Comparison of ENCODE assay signal across 7 mouse cellular contexts in genomic region chr7:105818483-105818882, GRCm38 (mm10). TPM values are rescaled to one million over a fixed set of nuclear protein-coding genes. Genes with fewer than 3 reads are reported as not detected.
DNase-seq lines count a peak whose midpoint lies in the region; ATAC-seq and TF ChIP-seq lines count a peak whose summit lies in the region.

No protein-coding gene starts in this region.

- H3K36me3 ChIP-seq in kidney, embryonic 14.5 days (ENCODE audit: control insufficient read depth, insufficient read depth, low read length) = no peaks in the 10 kb centered on the region
- H3K36me3 ChIP-seq in CH12.LX (replicated peaks in 1 of 2; ENCODE audit: control insufficient read depth in 1 of 2, insufficient read depth in 1 of 2, low read length in 1 of 2) = no peaks in the 10 kb centered on the region

- no peak for TF ChIP-seq EP300 in CH12.LX (IDR thresholded peaks at IDR 0.05; ENCODE audit: low read length)

- WGBS in kidney, embryonic 14.5 days = 0% methylated on average over 1 of the region's 1 CpGs

- H3K27ac ChIP-seq in kidney, embryonic 14.5 days (ENCODE audit: low read depth, low read length) = no peak overlapping the region
- H3K27ac ChIP-seq in CH12.LX (ENCODE audit: insufficient read depth, low read depth) = no peak overlapping the region

- peak; percentile 39 to 75; a peak in 3 of 4 replicates for TF ChIP-seq CTCF in CH12.LX (conservative IDR thresholded peaks at IDR 0.05 in 1 of 2, IDR thresholded peaks at IDR 0.05 in 1 of 2; ENCODE audit: low read depth in 2 of 2, low read length in 2 of 2)

- no peak overlapping the region for H3K4me2 ChIP-seq in kidney, embryonic 14.5 days (replicated peaks; ENCODE audit: low read depth, low read length)
- H3K4me2 ChIP-seq in CH12.LX (ENCODE audit: insufficient read depth, low read depth, poor library complexity, severe bottlenecking) = no peak overlapping the region

- peak; percentile 46 for TF ChIP-seq RAD21 in CH12.LX (IDR thresholded peaks at IDR 0.05; ENCODE audit: low read depth, low read length)

- dilution Hi-C loops in CH12.LX (cut with MboI; ENCODE audit: extremely low pct_ligation_motif_present, extremely low pct_unique_long_range_greater_than_20kb, low sequenced_read_pairs) = no loop called here

- in situ Hi-C loops in CH12.LX (cut with MboI; ENCODE audit: low pct_ligation_motif_present, low pct_unique_long_range_greater_than_20kb, low sequenced_read_pairs) = no loop called here

- no peaks in the 10 kb centered on the region for H3K9me3 ChIP-seq in kidney, embryonic 14.5 days (ENCODE audit: control insufficient read depth, low read length)
- peaks cover 4% of the 10 kb centered on the region for H3K9me3 ChIP-seq in CH12.LX (replicated peaks; ENCODE audit: low read length)

- H3K4me3 ChIP-seq in kidney, embryonic 14.5 days (ENCODE audit: low read length) = no peak overlapping the region
- H3K4me3 ChIP-seq in CH12.LX (replicated peaks in 1 of 3; ENCODE audit: low read depth in 2 of 3, low read length in 2 of 3, poor library complexity in 1 of 3) = no peak overlapping the region

- no peaks in the 10 kb centered on the region; the same call in 1 of the 2 replicates for H3K27me3 ChIP-seq in kidney, embryonic 14.5 days (ENCODE audit: control insufficient read depth, insufficient read depth, low read length)
- H3K27me3 ChIP-seq in CH12.LX (replicated peaks) = no peaks in the 10 kb centered on the region

- no peaks in the 10 kb centered on the region for H3K4me1 ChIP-seq in kidney, embryonic 14.5 days (ENCODE audit: control insufficient read depth, insufficient read depth, low read length)
- no peaks in the 10 kb centered on the region for H3K4me1 ChIP-seq in CH12.LX (ENCODE audit: control insufficient read depth in 1 of 2, insufficient read depth in 2 of 2)

- DNase-seq in kidney, adult 8-10 months = no peak
- peak; percentile 28 for DNase-seq in CH12.LX (ENCODE audit: extremely low read depth)
- DNase-seq in ZHBTc4 (ENCODE audit: low read depth, low spot score) = peak; percentile 45
- DNase-seq in frontal cortex, postnatal 14 days (ENCODE audit: low spot score in 2 of 2) = no peak
- no peak for DNase-seq in layer of hippocampus, postnatal 10 days (ENCODE audit: low spot score in 2 of 2)

- no peak for TF ChIP-seq POLR2A in CH12.LX (IDR thresholded peaks at IDR 0.05; ENCODE audit: low read depth, low read length)

- no peaks in the 10 kb centered on the region for H3K79me2 ChIP-seq in CH12.LX (replicated peaks; ENCODE audit: control insufficient read depth, extremely low read depth, insufficient read depth, poor library complexity, severe bottlenecking)

- 0 out of 2 replicates have a peak, but pooled peaks have one; percentile 24 for ATAC-seq in kidney, embryonic 14.5 days (ENCODE audit: low FRiP score, low TSS enrichment)
- peak; percentile 62; the same call in 1 of the 2 replicates for ATAC-seq in megakaryocyte-erythroid progenitor cell, adult 5-6 weeks (replicated peaks; ENCODE audit: low FRiP score, low TSS enrichment, poor library complexity, severe bottlenecking)

- H3K9ac ChIP-seq in kidney, embryonic 14.5 days (ENCODE audit: low read depth, low read length) = no peak overlapping the region
- no peak overlapping the region for H3K9ac ChIP-seq in CH12.LX (ENCODE audit: insufficient read depth, low read depth)

TF ChIP-seq in CH12.LX, 34 proteins besides CTCF, POLR2A, EP300 and RAD21:
- no peak for TF ChIP-seq USF2 (conservative IDR thresholded peaks at IDR 0.05; ENCODE audit: low read depth, low read length)
- TF ChIP-seq MXI1 (IDR thresholded peaks at IDR 0.05; ENCODE audit: low read depth, low read length) = no peak
- peak; percentile 66 for TF ChIP-seq SMC3 (IDR thresholded peaks at IDR 0.05; ENCODE audit: low read depth, low read length)
- 0 out of 2 replicates have a peak, but pooled peaks have one; percentile 15 for TF ChIP-seq MYC (IDR thresholded peaks at IDR 0.05; ENCODE audit: low read depth, low read length)
- no peak for TF ChIP-seq MAZ (IDR thresholded peaks at IDR 0.05; ENCODE audit: low read depth, low read length)
- TF ChIP-seq ETS1 (conservative IDR thresholded peaks at IDR 0.05; ENCODE audit: low read depth, low read length) = no peak
- TF ChIP-seq ZNF384 (IDR thresholded peaks at IDR 0.05; ENCODE audit: low read depth, low read length) = peak; percentile 55; the same call in 1 of the 2 replicates
- TF ChIP-seq SIN3A (IDR thresholded peaks at IDR 0.05; ENCODE audit: low read length) = 0 out of 2 replicates have a peak, but pooled peaks have one; percentile 32
- no peak for TF ChIP-seq MAX (IDR thresholded peaks at IDR 0.05; ENCODE audit: low read length)
- TF ChIP-seq JUND (conservative IDR thresholded peaks at IDR 0.05; ENCODE audit: low read depth, low read length) = peak; percentile 34; the same call in 1 of the 2 replicates
TF ChIP-seq in CH12.LX: peak in this region for 5.

RNA-seq across cellular contexts. Expression of gene Mrpl17, which starts 7.6 kb away (rescaled TPM):
- 434 and 459 TPM in 2 replicates for polyA plus RNA-seq in kidney, embryonic 14.5 days (2014; fragmentation: Nextera tagmentation; extraction: Ambion mirVana)
- total RNA-seq in CH12.LX (2012; rRNA removed) = 306 and 329 TPM in 2 replicates
- total RNA-seq in CH12.LX (2014; rRNA removed) = 451 and 525 TPM in 2 replicates
- polyA plus RNA-seq in CH12.LX (2012; ENCODE audit: insufficient read length, low read depth) = 379 and 399 TPM in 2 replicates
- 144 and 184 TPM in 2 replicates for total RNA-seq in megakaryocyte-erythroid progenitor cell, adult 5-6 weeks (2014; fragmentation: Nextera tagmentation)
- total RNA-seq in megakaryocyte-erythroid progenitor cell, adult 5-6 weeks (2017) = 31.6 and 60.6 TPM in 2 replicates
- total RNA-seq in layer of hippocampus, postnatal 10 days (2021) = 100 to 1,000 TPM; 107 to 112 TPM

RNA-seq across cellular contexts. Expression of gene Dchs1, which starts 31.0 kb away (rescaled TPM):
- 13.1 and 19.0 TPM in 2 replicates for polyA plus RNA-seq in kidney, embryonic 14.5 days (2014; fragmentation: Nextera tagmentation; extraction: Ambion mirVana)
- total RNA-seq in CH12.LX (2012; rRNA removed) = 0.04 TPM in 1 of 2 replicates, not detected in the other
- total RNA-seq in CH12.LX (2014; rRNA removed) = not detected in 2 replicates
- 0.03 TPM in 1 of 2 replicates, not detected in the other for polyA plus RNA-seq in CH12.LX (2012; ENCODE audit: insufficient read length, low read depth)
- not detected in 2 replicates for total RNA-seq in megakaryocyte-erythroid progenitor cell, adult 5-6 weeks (2014; fragmentation: Nextera tagmentation)
- total RNA-seq in megakaryocyte-erythroid progenitor cell, adult 5-6 weeks (2017) = not detected in 2 replicates
- 10 to 100 TPM; 46.4 to 47.4 TPM for total RNA-seq in layer of hippocampus, postnatal 10 days (2021)

Comparison
In these comparisons a context has a peak if more than half of its experiments do, and no peak if none do; other contexts are left out.
1. DNase-seq: peak in CH12.LX (single experiment) and ZHBTc4 (single experiment); none in kidney, adult 8-10 months (0 of 2), frontal cortex, postnatal 14 days (0 of 2) and layer of hippocampus, postnatal 10 days (0 of 2).
2. RNA of gene Dchs1, which starts 31.0 kb away (total RNA-seq): 46.4 to 47.4 TPM in layer of hippocampus, postnatal 10 days; 0.04 TPM in CH12.LX and not detected in megakaryocyte-erythroid progenitor cell, adult 5-6 weeks; every median in the first group is over 10 times any median in the second.